Mouse (Mus musculus) right cerebral cortex, adult 18-20 months (tissue): ENCODE measurements around the gene Psmc5.

ENCODE experiments used
- DNase-seq: peaks from one replicate; pipeline ENCODE4 v3.0.0; 2022; ENCODE audit warnings: mixed read lengths

Gene Psmc5

DNA sequence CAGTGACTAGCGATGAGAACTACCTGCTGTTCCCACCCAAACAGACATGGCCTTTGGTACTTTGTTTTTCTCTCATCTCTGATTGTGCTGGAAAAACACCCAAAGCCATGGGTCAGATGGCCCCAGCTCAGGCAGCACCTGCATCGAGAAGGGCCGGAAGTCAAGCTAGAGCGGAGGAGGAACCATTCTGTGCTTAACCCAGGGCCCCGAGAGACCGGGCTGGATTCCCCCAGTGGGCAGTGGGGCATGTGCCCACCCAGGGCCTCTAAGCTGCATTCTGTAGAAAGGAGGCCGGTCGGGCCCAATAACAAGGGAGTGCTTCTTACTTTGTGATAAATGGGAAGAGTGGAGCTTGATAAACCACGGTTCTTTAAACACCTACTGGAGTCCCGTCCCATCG lies 52.2 kb downstream of the Psmc5 start:
- DNase-seq = no peak

DNA sequence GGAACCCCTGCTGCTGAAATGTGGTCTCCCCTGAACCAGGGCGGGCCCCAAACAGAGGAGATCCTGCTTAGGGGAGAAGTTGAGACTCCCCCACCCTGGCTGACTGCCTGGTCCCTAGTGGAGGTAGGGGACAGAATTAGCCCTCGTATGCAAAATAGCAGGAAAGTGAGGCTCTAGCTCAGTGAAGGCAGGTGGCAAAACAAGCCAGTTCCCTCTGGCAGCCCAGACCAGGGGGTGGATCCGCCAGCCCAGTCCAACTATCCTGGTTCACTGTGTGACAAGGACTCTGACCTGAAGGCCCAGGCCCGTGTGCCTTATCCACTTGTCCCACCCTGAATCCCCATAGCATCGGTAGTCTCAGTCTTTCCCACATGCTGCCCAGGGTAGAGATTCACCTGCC lies 54.2 kb downstream of the Psmc5 start:
- DNase-seq = no peak
